ENCODE assay signal across 17 mouse cellular contexts in the genomic region with DNA sequence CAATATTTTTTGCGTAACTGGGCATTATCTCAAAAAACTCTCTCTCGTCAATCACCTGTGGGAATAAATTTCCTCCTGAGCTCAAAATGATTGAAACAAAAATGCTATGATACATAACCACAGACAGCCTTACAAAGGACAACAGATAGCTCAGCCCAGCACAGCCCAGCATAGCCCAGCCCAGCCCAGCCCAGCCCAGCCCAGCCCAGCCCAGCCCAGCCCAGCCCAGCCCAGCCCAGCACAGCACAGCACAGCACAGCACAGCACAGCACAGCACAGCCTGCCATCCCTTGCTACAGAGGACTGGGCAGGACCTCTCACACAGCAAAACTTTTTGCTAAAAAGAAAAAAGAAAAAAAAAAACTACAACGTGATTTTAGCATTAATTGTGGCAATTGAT.
"Had no signal": no experiment of that assay in that cellular context is flagged by ENCODE, and none has a peak within 500 bp of the region (broad histone marks: within the 10 kb centered on the region; RNA-seq: fewer than 3 reads in every experiment).

No protein-coding gene starts in this region.

- H3K27me3 ChIP-seq: limb, embryonic 13.5 days; megakaryocyte, embryonic 14.5 days; midbrain, embryonic 13.5 days had no signal

- H3K4me3 ChIP-seq: layer of hippocampus, adult 2 months; limb, embryonic 10.5 days; limb, embryonic 13.5 days; megakaryocyte, embryonic 14.5 days; midbrain, embryonic 10.5 days; midbrain, embryonic 13.5 days had no signal

- DNase-seq: kidney, adult 2 months; kidney, postnatal 25 days; layer of hippocampus, adult 9-11 months; lung, embryonic 14.5 days; thymus, adult 2 months; thymus, postnatal 14 days had no signal

- ATAC-seq: intestine, postnatal 0 days; lung, postnatal 0 days; midbrain, embryonic 13.5 days had no signal

- H3K4me2 ChIP-seq: limb, embryonic 13.5 days; lung, embryonic 14.5 days; midbrain, embryonic 13.5 days had no signal

- H3K4me1 ChIP-seq: limb, embryonic 10.5 days; limb, embryonic 13.5 days; midbrain, embryonic 10.5 days; midbrain, embryonic 13.5 days had no signal

- H3K9ac ChIP-seq: limb, embryonic 13.5 days; lung, embryonic 14.5 days; midbrain, embryonic 13.5 days had no signal

- H3K27ac ChIP-seq: kidney, postnatal 0 days; layer of hippocampus, adult 2 months; limb, embryonic 10.5 days; limb, embryonic 13.5 days; macrophage; midbrain, embryonic 10.5 days; midbrain, embryonic 13.5 days; stomach, postnatal 0 days had no signal

- H3K9me3 ChIP-seq: megakaryocyte, embryonic 14.5 days had no signal
